Mouse (Mus musculus): Measurements from ENCODE around the gene Trim59. TPM values are rescaled to one million over a fixed set of nuclear protein-coding genes. Genes with fewer than 3 reads are reported as not detected.
A peak's percentile ranks its signal among the peaks of the same experiment; 100 is the strongest.

Gene Trim59
- polyA plus RNA-seq, 1 experiment from 2014 or later, result 60.0 TPM

DNA sequence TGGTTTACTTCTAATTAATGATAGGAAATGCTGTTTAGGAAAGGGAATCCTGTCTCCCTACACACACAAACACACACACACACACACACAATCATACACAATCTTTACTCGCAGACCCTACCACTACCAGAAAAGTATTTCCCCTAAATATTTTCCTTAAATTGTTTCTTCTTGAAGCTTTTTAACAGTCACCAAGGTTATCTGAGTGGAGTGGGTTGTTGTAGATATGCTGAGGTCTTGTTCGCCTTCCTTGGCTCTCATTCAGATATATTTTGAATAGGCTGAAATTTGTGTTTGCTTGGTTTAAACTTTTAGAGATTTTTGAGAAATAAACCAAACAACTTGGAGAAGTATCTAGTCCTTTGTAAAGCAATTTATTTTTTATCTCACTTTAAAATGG lies 35.7 kb downstream of the Trim59 start:
- TF ChIP-seq CTCF (IDR thresholded peaks at IDR 0.05; ENCODE audit: low read depth), result no peak
- no peak overlapping the region for H3K4me3 ChIP-seq (replicated peaks; ENCODE audit: low read depth, low read length)
- H3K27me3 ChIP-seq (ENCODE audit: insufficient read depth, low read length), result no peaks in the 10 kb centered on the region
- H3K4me1 ChIP-seq (replicated peaks; ENCODE audit: insufficient read depth, low read length), result no peaks in the 10 kb centered on the region
- no peaks in the 10 kb centered on the region for H3K9me3 ChIP-seq (replicated peaks; ENCODE audit: low read length)
- DNase-seq (ENCODE audit: low spot score), result no peak
- 79% methylated on average over 2 of the region's 2 CpGs for WGBS
- 0 out of 2 replicates have a peak, but pooled peaks cover 4% of the 10 kb centered on the region for H3K36me3 ChIP-seq (ENCODE audit: insufficient read depth, low read length)
- no peak for ATAC-seq (replicated peaks; ENCODE audit: low FRiP score, low read depth)
- H3K27ac ChIP-seq, result no peak overlapping the region
- no peak overlapping the region for H3K4me2 ChIP-seq (ENCODE audit: low read length)
- H3K9ac ChIP-seq (ENCODE audit: low read depth, low read length), result no peak overlapping the region

DNA sequence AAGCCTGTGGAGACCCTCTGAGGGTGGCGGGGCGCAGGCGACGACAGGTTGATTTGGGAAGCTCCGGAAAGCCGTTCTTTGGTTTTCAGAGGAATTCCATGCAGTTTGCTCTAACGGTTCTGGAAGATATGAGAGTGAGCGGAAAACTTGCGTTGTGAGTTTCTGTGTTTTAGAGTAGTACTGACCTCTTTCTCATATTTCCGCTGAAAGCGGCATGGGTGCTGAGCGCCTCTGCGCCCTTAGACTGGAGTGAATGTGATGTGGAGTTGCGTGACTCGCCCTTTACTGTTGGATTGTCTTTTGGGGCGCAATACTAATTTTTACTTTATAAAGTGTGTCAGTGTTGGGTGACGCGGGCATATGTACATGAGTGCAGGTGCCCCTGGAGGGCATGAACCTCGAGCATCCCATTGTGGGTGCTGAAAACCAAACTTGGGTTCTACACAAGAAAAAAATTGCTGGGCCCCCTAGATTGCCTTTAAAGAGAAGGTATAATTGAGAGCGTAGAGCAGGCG lies 38.3 kb downstream of the Trim59 start:
- ATAC-seq (replicated peaks; ENCODE audit: low FRiP score, low read depth), result no peak
- H3K4me1 ChIP-seq (replicated peaks; ENCODE audit: insufficient read depth, low read length), result no peaks in the 10 kb centered on the region
- H3K4me3 ChIP-seq (replicated peaks; ENCODE audit: low read depth, low read length), result peak overlapping the region; percentile 100
- H3K9ac ChIP-seq (ENCODE audit: low read depth, low read length), result peak overlapping the region; percentile 82
- H3K27me3 ChIP-seq (ENCODE audit: insufficient read depth, low read length), result no peaks in the 10 kb centered on the region
- H3K9me3 ChIP-seq (replicated peaks; ENCODE audit: low read length), result no peaks in the 10 kb centered on the region
- 2% methylated on average over 21 of the region's 21 CpGs for WGBS
- TF ChIP-seq CTCF (IDR thresholded peaks at IDR 0.05; ENCODE audit: low read depth), result no peak
- peak overlapping the region; percentile 96 for H3K27ac ChIP-seq
- peak overlapping the region; percentile 68 for H3K4me2 ChIP-seq (ENCODE audit: low read length)
- DNase-seq (ENCODE audit: low spot score), result peak; percentile 53
- H3K36me3 ChIP-seq (ENCODE audit: insufficient read depth, low read length), result no peaks in the 10 kb centered on the region

DNA sequence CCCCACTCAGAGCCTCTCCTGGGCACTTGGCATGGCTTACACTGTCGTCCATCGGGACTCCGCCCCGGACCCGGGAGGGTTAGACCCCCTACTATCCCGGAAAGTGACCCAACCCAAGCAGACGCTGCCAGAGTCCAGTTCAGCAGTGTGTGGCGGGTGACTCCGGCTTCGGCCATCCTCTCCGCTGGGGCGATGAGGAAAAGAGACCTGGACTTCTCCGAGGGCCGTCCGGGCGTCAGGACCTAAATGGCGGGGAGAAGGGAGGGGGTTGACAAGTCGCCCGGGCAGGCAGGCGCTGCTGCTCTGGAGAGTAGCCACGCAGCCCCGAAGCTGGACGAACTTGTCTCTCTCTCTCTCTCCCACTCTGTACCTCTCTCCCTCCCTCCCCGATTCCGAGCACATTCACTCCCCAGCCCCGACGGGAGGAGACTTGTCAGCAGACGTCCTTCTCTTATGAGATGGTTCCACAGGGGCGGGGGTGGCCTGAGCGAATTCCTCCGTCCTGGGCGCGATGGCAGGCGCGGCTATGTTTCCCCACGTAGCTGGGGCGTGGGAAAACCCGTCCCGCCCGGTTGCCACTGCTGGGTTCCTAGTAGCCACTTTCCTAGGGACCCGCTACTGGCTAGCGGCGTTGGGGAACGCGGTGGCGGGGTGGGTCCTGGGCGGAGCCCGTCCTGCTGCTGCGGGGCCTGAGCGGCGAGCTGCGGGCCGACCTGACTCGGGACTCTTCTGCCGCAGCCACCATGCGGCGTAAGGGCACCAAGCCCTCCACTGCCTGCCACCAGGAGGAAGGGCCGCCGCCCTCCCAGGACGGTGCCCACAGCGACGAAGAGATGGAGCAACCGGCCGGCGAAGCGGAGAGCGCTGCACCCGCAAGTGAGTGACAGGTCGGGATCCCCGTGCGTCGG lies 39.0 kb downstream of the Trim59 start:
- Histone ChIP-seq H3K9ac (ENCODE audit: low read depth, low read length) (peak overlapping the region; percentile 82), H3K4me2 (ENCODE audit: low read length) (peak overlapping the region; percentile 68), H3K4me1 (replicated peaks; ENCODE audit: insufficient read depth, low read length) (no peaks in the 10 kb centered on the region), H3K36me3 (ENCODE audit: insufficient read depth, low read length) (no peaks in the 10 kb centered on the region), H3K9me3 (replicated peaks; ENCODE audit: low read length) (no peaks in the 10 kb centered on the region), H3K27me3 (ENCODE audit: insufficient read depth, low read length) (no peaks in the 10 kb centered on the region), H3K4me3 (replicated peaks; ENCODE audit: low read depth, low read length) (peak overlapping the region; percentile 100), H3K27ac (peak overlapping the region; percentile 96)
- WGBS, result under 1% methylated on average over 65 of the region's 72 CpGs
- ATAC-seq (replicated peaks; ENCODE audit: low FRiP score, low read depth) (peak; percentile 70), DNase-seq (ENCODE audit: low spot score) (peak; percentile 74)
- peak; percentile 29; the same call in 1 of the 2 replicates for TF ChIP-seq CTCF (IDR thresholded peaks at IDR 0.05; ENCODE audit: low read depth)

DNA sequence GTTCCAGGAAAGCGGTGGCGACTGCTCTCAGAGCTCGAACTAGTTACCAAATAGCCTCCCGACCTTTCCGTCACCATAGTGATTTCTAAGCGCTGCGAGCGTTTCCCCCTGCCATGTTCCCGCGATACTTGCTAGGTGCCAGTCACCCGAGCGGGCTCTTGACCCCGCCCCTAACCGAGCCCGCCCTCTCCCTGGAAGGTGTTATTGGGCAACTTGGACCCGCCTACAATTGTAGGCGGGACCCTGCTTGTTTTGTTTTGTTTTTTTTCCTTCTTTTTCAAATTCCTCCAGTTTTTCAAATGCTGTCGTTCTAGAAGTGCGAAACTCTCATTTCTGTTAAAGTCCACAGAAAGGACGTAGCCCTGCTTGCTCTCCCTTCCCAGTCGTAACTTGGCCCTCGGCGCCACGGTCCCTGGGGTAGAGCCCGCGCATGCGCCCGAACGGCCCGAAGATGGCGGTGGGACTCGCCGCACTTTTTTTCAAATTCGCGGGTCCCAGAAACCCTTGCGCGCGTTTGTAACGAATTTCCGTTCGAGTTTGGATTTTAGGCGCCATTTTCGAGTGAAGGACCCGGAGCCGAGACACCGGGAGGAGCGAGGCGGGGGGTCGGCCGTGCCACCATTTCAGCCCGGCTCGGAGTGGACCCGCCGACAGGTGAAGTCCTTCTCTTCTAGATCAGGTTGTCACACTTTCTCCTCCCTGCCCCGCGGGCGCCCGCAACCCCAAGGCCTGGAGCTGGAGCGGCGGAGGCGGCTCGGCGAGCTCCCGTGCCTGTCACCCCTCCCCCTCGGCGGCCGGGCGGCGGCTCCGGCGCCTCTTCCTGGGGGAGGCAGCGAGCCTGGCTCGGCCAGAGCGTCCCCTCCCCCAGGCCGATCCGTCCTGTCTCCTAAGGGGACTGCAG lies 39.9 kb downstream of the Trim59 start, which contains the start of the genes Ift80 and Smc4:
Ift80 (minus strand) TSS at position 134 of the 901 bp plus-strand sequence.
Smc4 (plus strand) TSS at position 302 of the 901 bp plus-strand sequence.
- Histone ChIP-seq H3K36me3 (ENCODE audit: insufficient read depth, low read length) (no peaks in the 10 kb centered on the region), H3K4me2 (ENCODE audit: low read length) (peak within 1 kb of the TSS; percentile 68), H3K27me3 (ENCODE audit: insufficient read depth, low read length) (no peaks in the 10 kb centered on the region), H3K9ac (ENCODE audit: low read depth, low read length) (peak within 1 kb of the TSS; percentile 82), H3K9me3 (replicated peaks; ENCODE audit: low read length) (no peaks in the 10 kb centered on the region), H3K4me3 (replicated peaks; ENCODE audit: low read depth, low read length) (peak within 1 kb of the TSS; percentile 100), H3K4me1 (replicated peaks; ENCODE audit: insufficient read depth, low read length) (no peaks in the 10 kb centered on the region), H3K27ac (peak within 1 kb of the TSS; percentile 96)
- DNase-seq (ENCODE audit: low spot score) (peak; percentile 99), ATAC-seq (replicated peaks; ENCODE audit: low FRiP score, low read depth) (peak; percentile 94)
- WGBS, result under 1% methylated on average over 69 of the region's 76 CpGs
- TF ChIP-seq CTCF (IDR thresholded peaks at IDR 0.05; ENCODE audit: low read depth), result no peak

DNA sequence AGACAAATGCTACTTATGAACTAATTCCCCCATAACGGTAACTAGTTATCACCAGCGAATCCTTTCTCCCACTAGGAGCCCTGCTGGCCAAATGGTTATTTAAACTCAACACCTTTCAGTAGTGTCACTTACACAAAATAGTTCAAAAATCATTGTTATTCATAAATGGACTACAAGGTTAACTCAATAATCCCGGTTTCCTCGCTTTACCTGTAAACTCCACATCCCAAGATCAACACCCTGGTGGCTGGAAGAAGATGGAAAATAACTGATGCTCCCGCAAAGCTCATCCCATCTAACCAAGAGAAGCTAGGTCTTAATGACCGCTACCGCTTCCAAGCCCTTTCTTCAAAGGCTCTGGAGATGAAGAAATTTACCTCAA lies 40.5 kb downstream of the Trim59 start:
- H3K36me3 ChIP-seq (ENCODE audit: insufficient read depth, low read length), result no peaks in the 10 kb centered on the region
- under 1% methylated on average over 7 of the region's 7 CpGs for WGBS
- no peak for ATAC-seq (replicated peaks; ENCODE audit: low FRiP score, low read depth)
- H3K4me2 ChIP-seq (ENCODE audit: low read length), result peak overlapping the region; percentile 57
- no peaks in the 10 kb centered on the region for H3K27me3 ChIP-seq (ENCODE audit: insufficient read depth, low read length)
- H3K4me1 ChIP-seq (replicated peaks; ENCODE audit: insufficient read depth, low read length), result no peaks in the 10 kb centered on the region
- no peak for DNase-seq (ENCODE audit: low spot score)
- peak overlapping the region; percentile 100 for H3K4me3 ChIP-seq (replicated peaks; ENCODE audit: low read depth, low read length)
- peak overlapping the region; percentile 40; the same call in 1 of the 2 replicates for H3K9ac ChIP-seq (ENCODE audit: low read depth, low read length)
- H3K9me3 ChIP-seq (replicated peaks; ENCODE audit: low read length), result no peaks in the 10 kb centered on the region
- no peak overlapping the region; the same call in 1 of the 2 replicates for H3K27ac ChIP-seq
- TF ChIP-seq CTCF (IDR thresholded peaks at IDR 0.05; ENCODE audit: low read depth), result peak; percentile 36; the same call in 1 of the 2 replicates

DNA sequence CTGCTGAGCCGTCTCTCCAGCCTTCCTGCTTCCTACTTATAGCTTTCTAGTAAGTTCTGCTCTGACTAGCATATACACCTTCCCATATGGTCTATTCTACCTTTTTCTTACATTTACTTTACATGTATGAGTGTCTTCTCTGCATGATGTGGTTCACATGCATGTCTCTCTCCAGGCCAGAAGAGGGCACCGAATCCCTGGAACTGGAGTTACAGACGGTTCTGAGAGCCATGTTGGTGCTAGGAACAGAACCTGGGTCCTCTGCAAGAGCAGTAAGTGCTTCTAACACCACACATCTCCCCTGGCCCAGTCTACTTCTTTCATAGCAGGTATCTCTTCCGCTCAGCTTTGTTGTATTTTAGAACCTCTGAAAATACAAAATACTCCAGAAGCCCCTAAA lies 41.8 kb downstream of the Trim59 start:
- peak; percentile 27; the same call in 1 of the 2 replicates for TF ChIP-seq CTCF (IDR thresholded peaks at IDR 0.05; ENCODE audit: low read depth)
- Histone ChIP-seq H3K4me3 (replicated peaks; ENCODE audit: low read depth, low read length) (no peak overlapping the region), H3K4me2 (ENCODE audit: low read length) (no peak overlapping the region), H3K27ac (no peak overlapping the region), H3K36me3 (ENCODE audit: insufficient read depth, low read length) (no peaks in the 10 kb centered on the region), H3K27me3 (ENCODE audit: insufficient read depth, low read length) (no peaks in the 10 kb centered on the region), H3K4me1 (replicated peaks; ENCODE audit: insufficient read depth, low read length) (no peaks in the 10 kb centered on the region), H3K9me3 (replicated peaks; ENCODE audit: low read length) (no peaks in the 10 kb centered on the region), H3K9ac (ENCODE audit: low read depth, low read length) (no peak overlapping the region)
- DNase-seq (ENCODE audit: low spot score) (no peak), ATAC-seq (replicated peaks; ENCODE audit: low FRiP score, low read depth) (no peak)
- WGBS, result 92% methylated on average over 4 of the region's 4 CpGs
